Mouse (Mus musculus) CH12.LX (cell line): ENCODE data around the gene Itpr2.

Experiments used
- EP300 ChIP-seq: IDR thresholded peaks from 2 replicates; pipeline ENCODE4 v1.6.1; 2011; ENCODE audit warnings: low read length, improper control_type of control experiment
- ZNF384 ChIP-seq: IDR thresholded peaks from 2 replicates; pipeline ENCODE4 v1.6.1; 2012; ENCODE audit warnings: low read depth, low read length, improper control_type of control experiment, inconsistent platforms

DNA sequence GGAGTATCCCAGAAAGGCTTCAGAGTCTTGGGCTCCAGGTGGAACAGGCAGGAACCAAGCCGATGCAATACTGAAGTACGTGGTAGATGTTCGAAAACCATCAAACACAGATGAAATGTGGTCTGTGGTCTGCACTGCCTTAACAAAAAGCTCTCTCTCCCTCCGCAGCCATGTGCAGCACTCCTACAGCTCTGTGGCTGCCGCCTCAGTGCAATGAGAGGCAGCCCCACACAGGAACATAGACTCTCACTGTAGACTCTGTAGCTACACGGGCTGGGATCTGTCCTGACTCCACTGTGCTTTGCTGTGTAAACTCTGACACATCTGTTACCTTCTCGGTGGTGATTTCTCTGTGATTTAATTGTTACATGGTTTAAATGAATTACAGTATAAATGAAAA is 218.0 kb downstream of the Itpr2 start:
- TF ChIP-seq EP300 (no peak), ZNF384 (no peak)
